Mouse (Mus musculus) CH12.LX (cell line): ENCODE data around the gene Ctsw. TPM values are rescaled to one million over a fixed set of nuclear protein-coding genes. Genes with fewer than 3 reads are reported as not detected.
A peak's percentile ranks its signal among the peaks of the same experiment; 100 is the strongest.

Experiments
- DNase-seq: peaks from one replicate; pipeline ENCODE4 v3.0.0-alpha.2; 2013; ENCODE audit errors: extremely low read depth
- H3K27ac ChIP-seq: 2 replicates; pipeline ENCODE4 v1.5.1; 2012; ENCODE audit warnings: low read depth, mild to moderate bottlenecking, control low read depth, moderate library complexity; ENCODE audit not compliant: insufficient read depth
- H3K27me3 ChIP-seq: replicated peaks from 2 replicates; pipeline ENCODE3; 2012; ENCODE audit warnings: inconsistent platforms
- H3K36me3 ChIP-seq, 2 experiments: replicated peaks in 1 of 2; 2 replicates each; pipeline versions ENCODE3 to v1.6.1; 2012; ENCODE audit warnings: inconsistent platforms in 1 of 2, low read length in 1 of 2, mild to moderate bottlenecking in 1 of 2, mixed read lengths in 1 of 2, moderate library complexity in 1 of 2; ENCODE audit not compliant: control insufficient read depth in 1 of 2, insufficient read depth in 1 of 2
- H3K4me1 ChIP-seq, 2 experiments: 2 replicates each; pipeline ENCODE4 v1.6.1; 2012; ENCODE audit warnings: inconsistent platforms in 1 of 2, moderate library complexity in 1 of 2; ENCODE audit not compliant: insufficient read depth in 2 of 2, control insufficient read depth in 1 of 2
- H3K4me2 ChIP-seq: 2 replicates; pipeline ENCODE4 v1.6.1; 2012; ENCODE audit warnings: low read depth, mild to moderate bottlenecking, control low read depth; ENCODE audit not compliant: poor library complexity, insufficient read depth, severe bottlenecking
- H3K4me3 ChIP-seq, 3 experiments: fragments of 150-350 bp in 1 of 3; sonication (generic) in 1 of 3; replicated peaks in 1 of 3; 2 replicates each; pipeline versions ENCODE3 to v1.5.1; 2011 to 2012; ENCODE audit warnings: low read depth in 2 of 3, low read length in 2 of 3, mild to moderate bottlenecking in 2 of 3, moderate library complexity in 2 of 3, control low read depth in 1 of 3, improper control_type of control experiment in 1 of 3, inconsistent platforms in 1 of 3, mixed read lengths in 1 of 3; ENCODE audit not compliant: poor library complexity in 1 of 3
- H3K79me2 ChIP-seq: replicated peaks from 2 replicates; pipeline ENCODE4 v1.6.1; 2012; ENCODE audit warnings: mild to moderate bottlenecking, moderate library complexity; ENCODE audit not compliant: control insufficient read depth, poor library complexity, insufficient read depth, severe bottlenecking; ENCODE audit errors: extremely low read depth
- H3K9ac ChIP-seq: 2 replicates; pipeline ENCODE4 v1.6.1; 2012; ENCODE audit warnings: low read depth, mild to moderate bottlenecking, control low read depth, moderate library complexity; ENCODE audit not compliant: insufficient read depth
- H3K9me3 ChIP-seq: replicated peaks from 2 replicates; pipeline ENCODE3; 2012; ENCODE audit warnings: low read length, inconsistent platforms, mixed read lengths
- CHD2 ChIP-seq: IDR thresholded peaks from 2 replicates; pipeline ENCODE4 v1.6.1; 2011; ENCODE audit warnings: low read length, improper control_type of control experiment
- CTCF ChIP-seq, 2 experiments: IDR thresholded peaks in 1 of 2; conservative IDR thresholded peaks in 1 of 2; 2 replicates each; pipeline ENCODE4 v1.5.1; 2011 to 2012; ENCODE audit warnings: low read depth in 2 of 2, low read length in 2 of 2, improper control_type of control experiment in 1 of 2, inconsistent platforms in 1 of 2, mild to moderate bottlenecking in 1 of 2, moderate library complexity in 1 of 2
- E2F4 ChIP-seq: IDR thresholded peaks from 2 replicates; pipeline ENCODE4 v1.6.1; 2011; ENCODE audit warnings: low read depth, low read length, improper control_type of control experiment; ENCODE audit not compliant: insufficient replicate concordance
- ELF1 ChIP-seq: IDR thresholded peaks from 2 replicates; pipeline ENCODE4 v1.6.1; 2014; ENCODE audit warnings: low read depth, mild to moderate bottlenecking, inconsistent platforms, low read length, improper control_type of control experiment
- EP300 ChIP-seq: IDR thresholded peaks from 2 replicates; pipeline ENCODE4 v1.6.1; 2011; ENCODE audit warnings: low read length, improper control_type of control experiment
- ETS1 ChIP-seq: conservative IDR thresholded peaks from 2 replicates; pipeline ENCODE4 v1.6.1; 2012; ENCODE audit warnings: low read depth, mild to moderate bottlenecking, inconsistent platforms, low read length, improper control_type of control experiment, moderate library complexity
- GABPA ChIP-seq: IDR thresholded peaks from 2 replicates; pipeline ENCODE4 v1.6.1; 2012; ENCODE audit warnings: low read depth, low read length, improper control_type of control experiment, inconsistent platforms; ENCODE audit not compliant: insufficient replicate concordance
- HCFC1 ChIP-seq: IDR thresholded peaks from 2 replicates; pipeline ENCODE4 v1.6.1; 2012; ENCODE audit warnings: low read depth, mild to moderate bottlenecking, inconsistent platforms, low read length, improper control_type of control experiment
- IRF4 ChIP-seq: IDR thresholded peaks from 2 replicates; pipeline ENCODE4 v1.6.1; 2014; ENCODE audit warnings: low read depth, mild to moderate bottlenecking, inconsistent platforms, low read length, improper control_type of control experiment
- JUN ChIP-seq: IDR thresholded peaks from 2 replicates; pipeline ENCODE4 v1.6.1; 2011; ENCODE audit warnings: low read depth, mild to moderate bottlenecking, low read length, improper control_type of control experiment, moderate library complexity; ENCODE audit not compliant: insufficient read depth
- JUND ChIP-seq: conservative IDR thresholded peaks from 2 replicates; pipeline ENCODE4 v1.6.1; 2011; ENCODE audit warnings: low read depth, low read length, improper control_type of control experiment
- KAT2A ChIP-seq: IDR thresholded peaks from 2 replicates; pipeline ENCODE4 v1.6.1; 2012; ENCODE audit warnings: low read length, improper control_type of control experiment, inconsistent platforms; ENCODE audit not compliant: insufficient replicate concordance
- MAFK ChIP-seq: IDR thresholded peaks from 2 replicates; pipeline ENCODE4 v1.6.1; 2011; ENCODE audit warnings: low read length, improper control_type of control experiment; ENCODE audit not compliant: insufficient replicate concordance
- MAX ChIP-seq: IDR thresholded peaks from 2 replicates; pipeline ENCODE4 v1.6.1; 2011; ENCODE audit warnings: low read length, improper control_type of control experiment
- MAZ ChIP-seq: IDR thresholded peaks from 2 replicates; pipeline ENCODE4 v1.6.1; 2012; ENCODE audit warnings: low read depth, mild to moderate bottlenecking, inconsistent platforms, low read length, improper control_type of control experiment, moderate library complexity
- MEF2A ChIP-seq: IDR thresholded peaks from 2 replicates; pipeline ENCODE4 v1.6.1; 2014; ENCODE audit warnings: low read depth, mild to moderate bottlenecking, inconsistent platforms, low read length, improper control_type of control experiment, borderline replicate concordance
- MXI1 ChIP-seq: IDR thresholded peaks from 2 replicates; pipeline ENCODE4 v1.6.1; 2011; ENCODE audit warnings: mild to moderate bottlenecking, low read depth, low read length, improper control_type of control experiment
- MYC ChIP-seq: IDR thresholded peaks from 2 replicates; pipeline ENCODE4 v1.6.1; 2011; ENCODE audit warnings: low read depth, mild to moderate bottlenecking, improper control_type of control experiment, low read length
- NRF1 ChIP-seq: IDR thresholded peaks from 2 replicates; pipeline ENCODE4 v1.6.1; 2014; ENCODE audit warnings: low read depth, mild to moderate bottlenecking, inconsistent platforms, low read length, improper control_type of control experiment, moderate library complexity
- PAX5 ChIP-seq: IDR thresholded peaks from 2 replicates; pipeline ENCODE4 v1.6.1; 2012; ENCODE audit warnings: low read length, inconsistent platforms, mixed read lengths
- POLR2A ChIP-seq: IDR thresholded peaks from 2 replicates; pipeline ENCODE4 v1.6.1; 2011; ENCODE audit warnings: low read depth, mild to moderate bottlenecking, improper control_type of control experiment, low read length
- POLR2AphosphoS2 ChIP-seq: IDR thresholded peaks from 2 replicates; pipeline ENCODE4 v1.6.1; 2011; ENCODE audit warnings: low read depth, low read length, improper control_type of control experiment
- RAD21 ChIP-seq: IDR thresholded peaks from 2 replicates; pipeline ENCODE4 v1.6.1; 2011; ENCODE audit warnings: low read depth, mild to moderate bottlenecking, low read length, improper control_type of control experiment, moderate library complexity
- RCOR1 ChIP-seq: conservative IDR thresholded peaks from 2 replicates; pipeline ENCODE4 v1.6.1; 2012; ENCODE audit warnings: low read depth, mild to moderate bottlenecking, inconsistent platforms, low read length, improper control_type of control experiment
- SIN3A ChIP-seq: IDR thresholded peaks from 2 replicates; pipeline ENCODE4 v1.6.1; 2012; ENCODE audit warnings: low read length, improper control_type of control experiment, inconsistent platforms
- SMC3 ChIP-seq: IDR thresholded peaks from 2 replicates; pipeline ENCODE4 v1.6.1; 2011; ENCODE audit warnings: low read depth, low read length, improper control_type of control experiment
- TBP ChIP-seq: conservative IDR thresholded peaks from 2 replicates; pipeline ENCODE4 v1.6.1; 2011; ENCODE audit warnings: low read depth, low read length, improper control_type of control experiment
- TCF12 ChIP-seq: IDR thresholded peaks from 2 replicates; pipeline ENCODE4 v1.6.1; 2014; ENCODE audit warnings: low read depth, mild to moderate bottlenecking, inconsistent platforms, low read length, improper control_type of control experiment
- UBTF ChIP-seq: IDR thresholded peaks from 2 replicates; pipeline ENCODE4 v1.6.1; 2012; ENCODE audit warnings: low read depth, mild to moderate bottlenecking, inconsistent platforms, low read length, improper control_type of control experiment, moderate library complexity
- ZC3H11A ChIP-seq: IDR thresholded peaks from 2 replicates; pipeline ENCODE4 v1.6.1; 2012; ENCODE audit warnings: low read depth, mild to moderate bottlenecking, inconsistent platforms, low read length, improper control_type of control experiment
- ZKSCAN1 ChIP-seq: IDR thresholded peaks from 2 replicates; pipeline ENCODE4 v1.6.1; 2012; ENCODE audit warnings: low read depth, inconsistent platforms, low read length, improper control_type of control experiment, borderline replicate concordance
- dilution Hi-C: fragments of 300-500 bp; cut with MboI; formaldehyde crosslinking; loops from 2 replicates; pipeline ENCODE4 v1.14.3; 2020; ENCODE audit warnings: low sequenced_read_pairs; ENCODE audit not compliant: extremely low pct_unique_long_range_greater_than_20kb, extremely low pct_ligation_motif_present
- in situ Hi-C: fragments of 300-500 bp; cut with MboI; formaldehyde crosslinking; loops from 3 replicates; pipeline ENCODE4 v1.14.3; 2019; ENCODE audit warnings: low sequenced_read_pairs, low pct_ligation_motif_present, low pct_unique_long_range_greater_than_20kb, mixed read lengths
- polyA plus RNA-seq: library from polyadenylated mRNA; unstranded; fragments of >175 nt; gene quantifications from 2 replicates; pipeline ENCODE4 v1.2.1, GENCODE M21; 2012; ENCODE audit warnings: low read depth; ENCODE audit not compliant: insufficient read length
- total RNA-seq, 2 experiments: library from RNA; depleted of rRNA; stranded (reverse); fragments of 300-350 nt in 1 of 2; fragments of >200 nt in 1 of 2; gene quantifications; 2 replicates each; pipeline ENCODE4 v1.2.3; 2012 to 2014

Ctsw gene
- total and polyA plus RNA-seq, 3 experiments, result 0.23 to 1.1 (median 0.38) TPM

DNA sequence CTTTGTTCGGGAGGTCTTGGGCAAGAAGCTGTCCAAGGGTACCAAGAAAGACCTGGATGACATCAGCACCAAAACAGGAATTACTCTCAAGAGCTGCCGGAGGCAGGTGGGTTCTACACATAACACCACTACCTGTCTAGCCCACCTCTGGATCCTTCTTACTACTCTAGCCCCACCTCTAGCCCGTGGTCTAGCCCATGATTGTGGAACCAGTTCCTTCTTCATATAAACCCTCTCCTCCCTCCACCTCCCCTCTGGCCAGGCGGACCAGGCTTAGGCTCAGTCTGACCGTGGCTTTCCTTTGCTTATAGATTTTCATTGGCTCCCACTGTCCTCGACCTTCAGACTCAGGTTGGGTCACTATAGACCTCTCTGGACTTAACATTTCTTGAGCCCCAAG lies 6.9 kb downstream of the Ctsw start:
- Histone ChIP-seq H3K79me2 (peaks cover 8% of the 10 kb centered on the region), H3K4me3 (peak overlapping the region; percentile 86 to 97 (median 88)), H3K4me1 (peaks cover 5 to 25% of the 10 kb centered on the region in 2 experiments; a peak in 3 of 4 replicates), H3K9me3 (no peaks in the 10 kb centered on the region), H3K36me3 (peaks cover 42 to 50% of the 10 kb centered on the region in 2 experiments), H3K27me3 (peaks cover 7% of the 10 kb centered on the region), H3K4me2 (peak overlapping the region; percentile 93), H3K27ac (no peak overlapping the region), H3K9ac (peak overlapping the region; percentile 85)
- dilution Hi-C loops, result no loop called here
- in situ Hi-C loops, result no loop called here
- no peak for DNase-seq
- no peak for TF ChIP-seq JUN
- no peak for TF ChIP-seq EP300
- no peak for TF ChIP-seq SIN3A
- TF ChIP-seq E2F4, result no peak
- TF ChIP-seq ELF1, result no peak
- no peak for TF ChIP-seq MYC
- TF ChIP-seq MAZ, result no peak
- no peak for TF ChIP-seq GABPA
- TF ChIP-seq MXI1, result no peak
- no peak for TF ChIP-seq ETS1
- no peak for TF ChIP-seq RCOR1
- TF ChIP-seq HCFC1, result no peak
- no peak for TF ChIP-seq KAT2A
- TF ChIP-seq SMC3, result no peak

DNA sequence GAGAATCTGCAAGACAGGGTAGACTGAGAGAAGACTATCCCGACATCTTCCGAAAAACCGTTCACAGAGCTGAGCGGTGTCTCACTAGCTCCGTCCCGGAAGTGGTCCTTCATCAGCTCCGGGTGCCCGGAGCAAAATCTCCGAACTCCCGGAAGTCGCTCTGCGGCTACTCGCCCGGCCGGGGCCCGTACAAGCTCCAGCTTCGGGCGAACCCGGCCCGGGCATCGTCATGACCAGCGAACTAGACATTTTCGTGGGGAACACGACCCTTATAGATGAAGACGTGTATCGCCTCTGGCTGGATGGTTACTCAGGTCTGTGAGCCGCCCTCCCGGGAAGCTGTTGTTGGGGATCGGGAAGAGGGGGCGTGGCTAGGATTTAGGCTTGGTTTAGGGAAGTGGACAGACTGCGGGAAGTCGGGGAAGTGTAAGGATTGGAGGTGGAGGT lies 7.8 kb downstream of the Ctsw start, which contains the start of gene Fibp:
Fibp (plus strand) TSS at position 151 of the 447 bp plus-strand sequence.
- Histone ChIP-seq H3K9me3 (no peaks in the 10 kb centered on the region), H3K9ac (peak within 1 kb of the TSS; percentile 85), H3K79me2 (peaks cover 12% of the 10 kb centered on the region), H3K36me3 (peaks cover 32 to 43% of the 10 kb centered on the region in 2 experiments), H3K4me3 (peak within 1 kb of the TSS; percentile 86 to 97 (median 88)), H3K4me2 (peak within 1 kb of the TSS; percentile 93), H3K27ac (no peak within 1 kb of the TSS; the same call in 1 of the 2 replicates), H3K4me1 (peaks cover 9 to 34% of the 10 kb centered on the region in 2 experiments; a peak in 3 of 4 replicates), H3K27me3 (peaks cover 7% of the 10 kb centered on the region)
- dilution Hi-C loops, result no loop called here
- in situ Hi-C loops, result no loop called here
- peak; percentile 90 for DNase-seq
- TF ChIP-seq GABPA (no peak; the same call in 1 of the 2 replicates), MAFK (0 out of 2 replicates have a peak, but pooled peaks have one; percentile 4), JUND (peak; percentile 48; the same call in 1 of the 2 replicates), EP300 (no peak), RAD21 (no peak), SIN3A (peak; percentile 95), POLR2A (peak; percentile 93), ZKSCAN1 (no peak), POLR2AphosphoS2 (peak; percentile 81; the same call in 1 of the 2 replicates), TBP (peak; percentile 94), CHD2 (0 out of 2 replicates have a peak, but pooled peaks have one; percentile 46), RCOR1 (peak; percentile 81), MAZ (no peak), MAX (no peak), MEF2A (peak; percentile 60; the same call in 1 of the 2 replicates), PAX5 (no peak), ZC3H11A (no peak), SMC3 (no peak), NRF1 (0 out of 2 replicates have a peak, but pooled peaks have one; percentile 32), HCFC1 (peak; percentile 92), CTCF (conservative IDR thresholded peaks at IDR 0.05 in 1 of 2, IDR thresholded peaks at IDR 0.05 in 1 of 2; ENCODE audit: low read depth in 2 of 2, low read length in 2 of 2) (no peak), MXI1 (peak; percentile 75), TCF12 (peak; percentile 95), IRF4 (peak; percentile 73; the same call in 1 of the 2 replicates), UBTF (peak; percentile 95)
